Mouse (Mus musculus) cortical plate, adult 2 months (tissue): ENCODE results near the gene Pax2.

Experiments used
- CTCF ChIP-seq: fragments of 200-500 bp; IDR thresholded peaks from 2 replicates; pipeline ENCODE4 v1.5.1; 2011; ENCODE audit warnings: mild to moderate bottlenecking, control low read depth, low read length; ENCODE audit not compliant: insufficient read depth; ENCODE audit errors: extremely low read depth
- POLR2A ChIP-seq: fragments of 200-500 bp; IDR thresholded peaks from 2 replicates; pipeline ENCODE4 v1.6.1; 2011; ENCODE audit warnings: mild to moderate bottlenecking, low read length, control low read depth; ENCODE audit not compliant: insufficient read depth; ENCODE audit errors: extremely low read depth

- TF ChIP-seq CTCF = no peak
- no peak for TF ChIP-seq POLR2A
These were observed 21.2 kb upstream of the Pax2 start for GRCm38 (mm10) chr19:44734682-44735081.
